Mouse (Mus musculus): Measurements from ENCODE around the gene Fam136a.

DNA sequence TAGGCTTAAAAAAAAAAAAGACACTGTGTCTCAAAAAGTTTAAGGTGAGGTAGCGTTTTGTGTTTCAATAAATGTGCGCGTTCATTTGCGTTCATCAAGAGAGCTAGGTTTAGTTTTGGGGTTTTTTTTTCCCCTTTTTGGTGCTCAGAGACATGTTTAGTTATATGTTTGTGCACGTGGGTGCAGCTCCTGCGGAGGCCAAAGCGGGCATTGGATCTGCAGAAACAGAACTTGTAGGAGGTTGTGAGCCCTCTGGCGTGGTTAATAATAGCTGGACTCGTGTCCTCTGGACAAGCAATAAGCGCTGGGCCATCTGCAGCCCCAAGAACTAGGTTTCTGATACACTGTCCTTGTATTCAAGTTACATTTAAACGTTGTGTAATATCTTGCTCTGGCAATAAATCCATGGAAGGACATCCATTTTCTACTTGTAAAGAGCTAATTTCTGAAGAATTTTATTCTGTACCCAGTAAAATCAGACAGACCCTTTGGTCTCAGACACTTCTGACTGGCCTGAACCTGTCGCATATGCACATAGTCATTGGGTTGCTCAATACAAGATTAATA lies 6.6 kb downstream of the Fam136a start:
- TF ChIP-seq CTCF (IDR thresholded peaks at IDR 0.05; ENCODE audit: low read depth) (no peak), EP300 (optimal IDR thresholded peaks at IDR 0.05) (no peak)
